Mouse (Mus musculus): ENCODE measurements around the gene Cd38. TPM values are rescaled to one million over a fixed set of nuclear protein-coding genes. Genes with fewer than 3 reads are reported as not detected.

Gene Cd38
- polyA plus RNA-seq, 1 experiment from 2014 or later: 17.4 TPM

DNA sequence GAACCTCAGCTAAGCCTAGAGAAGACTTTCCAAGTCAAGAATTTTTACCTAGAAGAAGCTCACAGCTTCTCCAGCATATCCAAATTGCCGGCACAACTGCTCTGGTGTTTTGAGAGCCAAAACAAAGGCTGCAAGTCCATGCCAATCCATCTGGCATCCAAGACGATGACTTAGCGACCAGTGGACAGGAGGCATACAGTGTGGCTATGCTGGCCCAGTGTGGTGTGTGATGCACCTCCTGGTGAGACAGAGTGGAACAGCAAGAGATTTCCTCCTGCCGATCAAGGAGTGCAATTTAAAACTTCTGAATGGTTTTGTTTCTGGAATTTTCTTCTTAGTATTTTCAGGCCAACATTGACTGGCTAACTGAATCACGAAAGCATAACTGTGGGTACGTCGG is 31.8 kb upstream of the Cd38 start:
- no peaks in the 10 kb centered on the region for H3K36me3 ChIP-seq (ENCODE audit: control insufficient read depth, insufficient read depth)
- H3K9me3 ChIP-seq (replicated peaks; ENCODE audit: control insufficient read depth, low read length): no peaks in the 10 kb centered on the region
- H3K4me3 ChIP-seq (ENCODE audit: low read length): no peak overlapping the region
- ATAC-seq (replicated peaks; ENCODE audit: extremely low read depth, insufficient read depth, low FRiP score): no peak
- H3K9ac ChIP-seq (ENCODE audit: low read length): no peak overlapping the region
- WGBS: 86% methylated on average over 7 of the region's 7 CpGs
- H3K4me1 ChIP-seq (ENCODE audit: control insufficient read depth, insufficient read depth, low read length): no peaks in the 10 kb centered on the region
- H3K27ac ChIP-seq (ENCODE audit: low read length): no peak overlapping the region
- no peak overlapping the region for H3K4me2 ChIP-seq (ENCODE audit: low read depth, low read length)
- H3K27me3 ChIP-seq (ENCODE audit: control insufficient read depth, insufficient read depth, low read length): no peaks in the 10 kb centered on the region

DNA sequence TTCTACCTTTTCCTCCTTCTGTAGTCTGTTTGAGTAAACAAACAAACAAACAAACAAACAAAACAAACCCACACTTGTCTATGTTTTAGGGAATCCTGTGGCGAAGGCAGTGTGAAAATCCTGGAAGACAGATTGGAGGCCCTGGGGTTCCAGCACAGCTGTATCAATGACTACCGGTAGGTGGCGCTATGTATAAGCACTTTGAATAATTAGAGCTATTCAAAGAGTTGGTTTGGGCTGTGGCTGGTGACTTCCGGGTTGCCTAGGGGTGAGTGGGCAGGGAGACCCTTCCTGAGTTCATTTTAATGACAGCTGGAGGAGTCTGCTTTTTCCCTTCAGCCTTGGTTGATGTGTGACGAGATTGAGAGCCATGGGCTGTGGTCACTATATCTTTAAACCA is 31.0 kb upstream of the Cd38 start:
- Histone ChIP-seq H3K27ac (ENCODE audit: low read length) (no peak overlapping the region), H3K4me2 (ENCODE audit: low read depth, low read length) (no peak overlapping the region), H3K9me3 (replicated peaks; ENCODE audit: control insufficient read depth, low read length) (no peaks in the 10 kb centered on the region), H3K9ac (ENCODE audit: low read length) (no peak overlapping the region), H3K36me3 (ENCODE audit: control insufficient read depth, insufficient read depth) (no peaks in the 10 kb centered on the region), H3K4me3 (ENCODE audit: low read length) (no peak overlapping the region), H3K4me1 (ENCODE audit: control insufficient read depth, insufficient read depth, low read length) (no peaks in the 10 kb centered on the region), H3K27me3 (ENCODE audit: control insufficient read depth, insufficient read depth, low read length) (no peaks in the 10 kb centered on the region)
- 56% methylated on average over 5 of the region's 5 CpGs for WGBS
- no peak for ATAC-seq (replicated peaks; ENCODE audit: extremely low read depth, insufficient read depth, low FRiP score)

DNA sequence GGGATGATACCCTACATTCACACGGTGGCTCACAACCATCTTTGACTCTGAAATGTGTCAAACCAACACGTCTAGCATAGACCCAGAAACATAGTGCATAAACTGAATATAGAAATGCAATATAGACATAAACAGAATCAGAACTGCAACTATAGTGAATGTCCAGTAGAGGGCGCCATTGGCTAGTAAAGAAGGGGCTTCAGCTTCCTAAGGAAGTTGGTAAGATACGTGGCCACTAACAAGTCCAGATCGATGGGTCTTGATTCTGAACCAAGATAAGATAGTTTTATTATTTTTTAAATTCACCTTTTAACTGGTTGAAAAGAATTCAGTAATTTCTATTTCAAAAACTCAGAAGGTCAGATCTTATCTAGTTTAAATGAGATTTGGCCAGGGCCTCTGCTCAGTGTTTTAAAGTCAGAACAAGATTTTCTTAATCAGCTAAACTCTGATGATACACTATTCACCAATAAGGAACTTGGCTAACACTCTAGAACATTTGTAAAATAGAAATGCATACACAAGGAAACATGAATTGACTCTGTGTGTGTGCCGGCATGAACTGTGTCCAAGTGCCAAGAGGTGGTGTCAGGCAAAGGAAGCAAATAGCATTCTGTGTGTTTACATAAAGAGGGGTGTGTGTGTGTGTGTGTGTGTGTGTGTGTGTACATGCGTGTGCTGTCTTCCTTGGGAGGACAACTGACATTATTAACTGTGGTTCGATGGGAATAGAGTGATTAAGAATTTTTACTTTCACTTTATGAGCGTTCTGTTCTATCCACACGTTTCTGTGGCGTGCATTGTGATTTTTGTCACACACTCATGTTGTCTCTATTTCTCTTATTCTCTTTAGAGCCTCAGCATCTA is 27.0 kb upstream of the Cd38 start:
- no peak overlapping the region for H3K27ac ChIP-seq (ENCODE audit: low read length)
- WGBS: 40% methylated on average over 11 of the region's 11 CpGs
- H3K27me3 ChIP-seq (ENCODE audit: control insufficient read depth, insufficient read depth, low read length): no peaks in the 10 kb centered on the region
- no peaks in the 10 kb centered on the region for H3K4me1 ChIP-seq (ENCODE audit: control insufficient read depth, insufficient read depth, low read length)
- peak overlapping the region; percentile 54 for H3K4me2 ChIP-seq (ENCODE audit: low read depth, low read length)
- H3K9me3 ChIP-seq (replicated peaks; ENCODE audit: control insufficient read depth, low read length): no peaks in the 10 kb centered on the region
- H3K4me3 ChIP-seq (ENCODE audit: low read length): peak overlapping the region; percentile 15
- H3K9ac ChIP-seq (ENCODE audit: low read length): no peak overlapping the region; the same call in 1 of the 2 replicates
- ATAC-seq (replicated peaks; ENCODE audit: extremely low read depth, insufficient read depth, low FRiP score): 0 out of 2 replicates have a peak, but pooled peaks have one; percentile 37
- no peaks in the 10 kb centered on the region for H3K36me3 ChIP-seq (ENCODE audit: control insufficient read depth, insufficient read depth)

DNA sequence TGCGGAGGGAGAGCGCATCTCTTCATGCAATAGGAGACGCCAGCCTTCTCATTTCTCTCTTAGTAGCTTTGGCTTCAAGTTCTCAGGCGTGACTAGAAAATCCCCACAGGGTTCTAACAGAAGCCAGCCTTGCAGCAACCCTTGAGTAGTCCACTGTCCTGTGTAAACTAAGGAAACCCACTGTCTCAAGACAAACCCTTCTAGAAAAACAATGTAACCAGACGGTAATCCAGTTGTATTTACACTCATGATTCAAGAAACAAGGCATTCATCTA is 26.4 kb upstream of the Cd38 start:
- no peak overlapping the region; the same call in 1 of the 2 replicates for H3K9ac ChIP-seq (ENCODE audit: low read length)
- H3K4me2 ChIP-seq (ENCODE audit: low read depth, low read length): peak overlapping the region; percentile 54
- no peak overlapping the region for H3K27ac ChIP-seq (ENCODE audit: low read length)
- no peaks in the 10 kb centered on the region for H3K27me3 ChIP-seq (ENCODE audit: control insufficient read depth, insufficient read depth, low read length)
- H3K9me3 ChIP-seq (replicated peaks; ENCODE audit: control insufficient read depth, low read length): no peaks in the 10 kb centered on the region
- 79% methylated on average over 5 of the region's 5 CpGs for WGBS
- no peak for ATAC-seq (replicated peaks; ENCODE audit: extremely low read depth, insufficient read depth, low FRiP score)
- H3K4me3 ChIP-seq (ENCODE audit: low read length): peak overlapping the region; percentile 15
- no peaks in the 10 kb centered on the region for H3K4me1 ChIP-seq (ENCODE audit: control insufficient read depth, insufficient read depth, low read length)
- H3K36me3 ChIP-seq (ENCODE audit: control insufficient read depth, insufficient read depth): no peaks in the 10 kb centered on the region

DNA sequence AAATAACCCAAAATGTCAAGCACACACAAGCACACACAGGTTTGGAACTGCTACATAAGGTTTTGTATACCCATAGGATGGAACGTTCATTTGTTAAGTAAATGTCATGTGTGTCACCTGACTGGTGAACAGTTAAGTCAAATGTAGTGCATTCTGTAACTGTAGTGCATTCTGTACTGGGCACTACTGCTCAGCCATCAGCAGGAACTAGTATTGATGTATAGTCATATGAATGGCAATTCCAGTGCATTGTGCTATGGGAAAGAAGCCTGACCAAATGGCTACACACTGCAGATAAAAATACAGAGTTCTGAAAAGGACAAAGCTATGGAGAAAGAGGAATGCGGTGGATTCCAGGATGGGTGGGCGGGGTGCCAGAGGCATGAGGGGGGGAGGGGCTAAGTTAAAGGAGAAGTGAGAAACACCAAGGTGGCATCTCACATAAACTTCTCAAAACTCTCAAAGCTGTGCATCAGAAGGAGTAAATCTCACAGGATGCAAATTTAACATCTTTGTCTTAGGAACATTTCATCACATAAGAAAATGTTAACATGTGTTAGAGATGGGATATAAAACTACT is 25.7 kb upstream of the Cd38 start:
- H3K27me3 ChIP-seq (ENCODE audit: control insufficient read depth, insufficient read depth, low read length): no peaks in the 10 kb centered on the region
- ATAC-seq (replicated peaks; ENCODE audit: extremely low read depth, insufficient read depth, low FRiP score): no peak
- 54% methylated on average over 3 of the region's 3 CpGs for WGBS

DNA sequence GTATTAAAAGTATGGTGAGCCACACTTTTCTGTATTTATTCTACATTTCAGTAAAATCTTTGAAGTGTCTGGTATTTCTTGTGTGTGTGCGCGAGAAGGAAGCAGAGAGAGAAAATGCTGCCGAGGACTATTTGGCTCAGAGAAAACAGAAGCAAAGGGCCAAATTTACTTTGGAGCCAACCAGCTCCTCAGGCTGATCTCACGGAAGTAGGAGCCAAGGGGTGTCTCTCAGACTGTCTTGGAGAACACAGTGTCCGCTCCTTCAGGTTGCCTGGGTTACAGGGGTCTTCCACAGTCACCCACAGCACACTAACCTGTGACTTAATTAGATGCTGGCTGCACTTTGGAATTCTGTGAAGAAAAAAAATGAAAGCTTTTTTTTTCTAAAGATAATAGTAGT is 23.3 kb upstream of the Cd38 start:
- H3K27ac ChIP-seq (ENCODE audit: low read length): no peak overlapping the region
- H3K4me2 ChIP-seq (ENCODE audit: low read depth, low read length): no peak overlapping the region
- H3K27me3 ChIP-seq (ENCODE audit: control insufficient read depth, insufficient read depth, low read length): no peaks in the 10 kb centered on the region
- H3K4me3 ChIP-seq (ENCODE audit: low read length): no peak overlapping the region
- no peaks in the 10 kb centered on the region for H3K4me1 ChIP-seq (ENCODE audit: control insufficient read depth, insufficient read depth, low read length)
- 79% methylated on average over 5 of the region's 5 CpGs for WGBS
- no peaks in the 10 kb centered on the region for H3K9me3 ChIP-seq (replicated peaks; ENCODE audit: control insufficient read depth, low read length)
- H3K9ac ChIP-seq (ENCODE audit: low read length): no peak overlapping the region
- ATAC-seq (replicated peaks; ENCODE audit: extremely low read depth, insufficient read depth, low FRiP score): no peak
- no peaks in the 10 kb centered on the region for H3K36me3 ChIP-seq (ENCODE audit: control insufficient read depth, insufficient read depth)

More for the DNA sequence above, 25.7 kb upstream of the Cd38 start:
- H3K4me3 ChIP-seq (ENCODE audit: low read length): no peak overlapping the region
- no peaks in the 10 kb centered on the region for H3K36me3 ChIP-seq (ENCODE audit: control insufficient read depth, insufficient read depth)
- no peaks in the 10 kb centered on the region for H3K4me1 ChIP-seq (ENCODE audit: control insufficient read depth, insufficient read depth, low read length)
- H3K27ac ChIP-seq (ENCODE audit: low read length): no peak overlapping the region
- H3K9me3 ChIP-seq (replicated peaks; ENCODE audit: control insufficient read depth, low read length): no peaks in the 10 kb centered on the region
- H3K9ac ChIP-seq (ENCODE audit: low read length): no peak overlapping the region
- H3K4me2 ChIP-seq (ENCODE audit: low read depth, low read length): no peak overlapping the region

DNA sequence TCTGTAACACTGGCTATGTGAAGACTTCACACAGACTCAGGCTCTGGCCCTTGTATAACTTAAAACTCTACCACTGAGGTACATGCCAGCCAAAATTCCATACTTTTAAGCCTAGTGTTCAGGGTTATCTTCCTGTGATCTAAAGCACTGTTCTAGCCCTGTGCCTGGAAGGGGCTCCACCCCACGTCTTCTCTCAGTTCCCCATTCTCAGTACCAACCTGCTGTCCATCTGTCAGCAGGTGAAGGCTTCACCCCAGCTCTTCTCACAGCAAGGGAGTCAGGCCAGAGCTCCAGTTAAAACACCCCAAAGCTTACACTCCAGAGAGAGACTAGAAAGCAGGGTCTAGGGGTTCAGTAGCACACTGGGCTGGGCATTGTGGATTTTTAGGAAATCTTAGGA is 22.7 kb upstream of the Cd38 start:
- H3K4me2 ChIP-seq (ENCODE audit: low read depth, low read length): no peak overlapping the region
- H3K27ac ChIP-seq (ENCODE audit: low read length): no peak overlapping the region
- no peaks in the 10 kb centered on the region for H3K36me3 ChIP-seq (ENCODE audit: control insufficient read depth, insufficient read depth)
- no peak overlapping the region for H3K9ac ChIP-seq (ENCODE audit: low read length)
- ATAC-seq (replicated peaks; ENCODE audit: extremely low read depth, insufficient read depth, low FRiP score): no peak
- 34% methylated on average over 1 of the region's 1 CpGs for WGBS
- H3K27me3 ChIP-seq (ENCODE audit: control insufficient read depth, insufficient read depth, low read length): no peaks in the 10 kb centered on the region
- no peak overlapping the region for H3K4me3 ChIP-seq (ENCODE audit: low read length)
- no peaks in the 10 kb centered on the region for H3K9me3 ChIP-seq (replicated peaks; ENCODE audit: control insufficient read depth, low read length)
- no peaks in the 10 kb centered on the region for H3K4me1 ChIP-seq (ENCODE audit: control insufficient read depth, insufficient read depth, low read length)

DNA sequence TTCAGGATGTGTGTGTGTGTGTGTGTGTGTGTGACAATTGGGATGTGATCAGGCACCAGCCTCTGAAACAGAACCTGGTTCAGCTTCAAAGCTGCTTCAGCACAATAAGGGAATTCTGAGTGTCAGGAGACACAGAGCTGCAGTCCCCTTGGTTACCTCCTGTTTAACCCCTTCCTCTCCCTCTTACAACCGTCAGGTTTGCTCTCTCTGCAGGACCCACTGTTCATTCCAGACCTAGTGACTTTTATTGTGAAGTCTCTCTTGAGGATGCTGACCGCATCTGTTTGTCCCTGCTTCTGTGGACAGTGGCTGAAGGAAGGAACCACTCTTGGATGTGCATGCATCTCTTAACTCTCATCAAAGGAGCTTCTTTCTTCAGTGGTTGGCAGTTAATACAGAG is 22.1 kb upstream of the Cd38 start:
- WGBS: 20% methylated on average over 2 of the region's 2 CpGs
- Histone ChIP-seq H3K4me2 (ENCODE audit: low read depth, low read length) (no peak overlapping the region), H3K4me1 (ENCODE audit: control insufficient read depth, insufficient read depth, low read length) (no peaks in the 10 kb centered on the region), H3K9ac (ENCODE audit: low read length) (no peak overlapping the region), H3K4me3 (ENCODE audit: low read length) (no peak overlapping the region), H3K9me3 (replicated peaks; ENCODE audit: control insufficient read depth, low read length) (no peaks in the 10 kb centered on the region), H3K27me3 (ENCODE audit: control insufficient read depth, insufficient read depth, low read length) (no peaks in the 10 kb centered on the region), H3K36me3 (ENCODE audit: control insufficient read depth, insufficient read depth) (no peaks in the 10 kb centered on the region), H3K27ac (ENCODE audit: low read length) (no peak overlapping the region)
- no peak for ATAC-seq (replicated peaks; ENCODE audit: extremely low read depth, insufficient read depth, low FRiP score)

DNA sequence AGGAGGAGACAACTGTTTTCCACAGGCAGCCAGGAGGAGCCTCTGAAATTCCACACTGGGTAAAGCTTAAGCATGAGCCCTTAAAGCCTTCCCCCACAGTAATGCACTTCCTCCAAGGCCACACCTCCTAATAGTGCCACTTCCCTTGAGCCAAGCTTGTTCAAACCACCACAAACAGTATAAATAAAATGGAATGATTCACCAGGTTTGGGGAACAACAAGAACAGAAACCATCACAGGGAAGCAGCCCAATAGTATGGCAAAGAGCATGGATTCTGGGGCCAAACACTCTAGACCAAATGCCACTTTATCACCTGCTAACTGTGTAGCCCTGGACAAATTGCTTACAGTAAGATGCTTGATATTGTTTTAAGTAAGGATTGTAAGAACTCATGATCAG is 20.8 kb upstream of the Cd38 start:
- Histone ChIP-seq H3K27me3 (ENCODE audit: control insufficient read depth, insufficient read depth, low read length) (no peaks in the 10 kb centered on the region), H3K9me3 (replicated peaks; ENCODE audit: control insufficient read depth, low read length) (no peaks in the 10 kb centered on the region), H3K4me3 (ENCODE audit: low read length) (no peak overlapping the region), H3K4me2 (ENCODE audit: low read depth, low read length) (no peak overlapping the region), H3K36me3 (ENCODE audit: control insufficient read depth, insufficient read depth) (no peaks in the 10 kb centered on the region), H3K4me1 (ENCODE audit: control insufficient read depth, insufficient read depth, low read length) (no peaks in the 10 kb centered on the region), H3K9ac (ENCODE audit: low read length) (no peak overlapping the region), H3K27ac (ENCODE audit: low read length) (no peak overlapping the region)
- ATAC-seq (replicated peaks; ENCODE audit: extremely low read depth, insufficient read depth, low FRiP score): no peak
